Mouse (Mus musculus) hindbrain, embryonic 16.5 days (tissue): ENCODE results near the gene Babam2. TPM values are rescaled to one million over a fixed set of nuclear protein-coding genes. Genes with fewer than 3 reads are reported as not detected.

ENCODE experiments used
- ATAC-seq: fragments of 200-750 bp; cut with Nextera tagmentation; 2 replicates; pipeline ENCODE4 v1.8.0; 2017; ENCODE audit warnings: moderate TSS enrichment, moderate library complexity
- H3K27ac ChIP-seq: fragments of 300-500 bp; sonication (generic); 2 replicates; pipeline ENCODE4 v1.5.1; 2014; ENCODE audit warnings: low read depth, mild to moderate bottlenecking, control low read depth, low read length, moderate library complexity
- H3K27me3 ChIP-seq: fragments of 300-500 bp; sonication (generic); replicated peaks from 2 replicates; pipeline ENCODE4 v1.6.1; 2014; ENCODE audit warnings: low read length; ENCODE audit not compliant: control insufficient read depth, insufficient read depth
- H3K36me3 ChIP-seq: fragments of 300-500 bp; sonication (generic); 2 replicates; pipeline ENCODE4 v1.6.1; 2014; ENCODE audit warnings: mild to moderate bottlenecking, low read length, moderate library complexity, mixed read lengths; ENCODE audit not compliant: control insufficient read depth, insufficient read depth
- H3K4me1 ChIP-seq: fragments of 300-500 bp; sonication (generic); 2 replicates; pipeline ENCODE4 v1.6.1; 2014; ENCODE audit warnings: low read depth, low read length; ENCODE audit not compliant: control insufficient read depth, insufficient read depth
- H3K4me2 ChIP-seq: fragments of 300-500 bp; sonication (generic); 2 replicates; pipeline ENCODE4 v1.6.1; 2014; ENCODE audit warnings: mild to moderate bottlenecking, low read length, control low read depth, moderate library complexity
- H3K4me3 ChIP-seq: fragments of 300-500 bp; sonication (generic); 2 replicates; pipeline ENCODE4 v1.5.1; 2014; ENCODE audit warnings: mild to moderate bottlenecking, low read length, control low read depth, moderate library complexity
- H3K9ac ChIP-seq: fragments of 300-500 bp; sonication (generic); 2 replicates; pipeline ENCODE4 v1.6.1; 2014; ENCODE audit warnings: low read depth, mild to moderate bottlenecking, control low read depth, low read length, moderate library complexity
- H3K9me3 ChIP-seq: fragments of 300-500 bp; sonication (generic); 2 replicates; pipeline ENCODE4 v1.6.1; 2014; ENCODE audit warnings: mild to moderate bottlenecking, low read length, moderate library complexity; ENCODE audit not compliant: control insufficient read depth
- WGBS: fragments of 180-500 bp; shearing (Covaris S2); extraction: QIAGEN DNeasy Blood & Tissue Kit; methylation state at CpG from one replicate; pipeline ENCODE4 v1.1.7; 2014; 5-methylcytosine and 5-hydroxymethylcytosine counted together
- polyA plus RNA-seq: library from polyadenylated mRNA; unstranded; fragments of >200 nt; fragmentation: Nextera tagmentation; extraction: Ambion mirVana; gene quantifications from 2 replicates; pipeline ENCODE4 v1.2.1, GENCODE M21; 2015

Babam2 gene
- polyA plus RNA-seq, 1 experiment from 2014 or later: 49.0 TPM

DNA sequence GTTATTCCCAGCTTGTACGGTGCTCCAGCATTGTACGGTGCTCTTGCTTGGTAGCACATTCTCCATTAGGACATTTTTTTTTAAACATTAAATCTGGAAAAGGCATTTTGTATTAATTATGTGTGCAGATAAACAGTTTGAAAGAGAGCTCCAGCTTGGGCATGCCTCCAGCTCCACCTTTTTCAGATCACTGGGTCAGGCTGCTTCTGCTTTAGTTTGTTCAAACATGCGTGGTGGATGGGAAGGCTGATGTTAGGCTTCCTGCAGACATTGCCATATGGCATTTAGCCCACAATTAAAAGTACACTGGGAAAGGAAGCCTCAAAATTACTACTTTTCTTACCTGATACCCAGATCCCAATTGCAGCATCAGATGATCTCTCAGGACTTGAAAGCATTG, 310.9 kb downstream of the Babam2 start:
- Histone ChIP-seq H3K4me1 (no peaks in the 10 kb centered on the region), H3K36me3 (no peaks in the 10 kb centered on the region), H3K27ac (no peak overlapping the region), H3K4me2 (no peak overlapping the region), H3K9me3 (no peaks in the 10 kb centered on the region), H3K9ac (no peak overlapping the region), H3K4me3 (no peak overlapping the region), H3K27me3 (no peaks in the 10 kb centered on the region)
- no peak for ATAC-seq
- 84% methylated on average over 3 of the region's 3 CpGs for WGBS

DNA sequence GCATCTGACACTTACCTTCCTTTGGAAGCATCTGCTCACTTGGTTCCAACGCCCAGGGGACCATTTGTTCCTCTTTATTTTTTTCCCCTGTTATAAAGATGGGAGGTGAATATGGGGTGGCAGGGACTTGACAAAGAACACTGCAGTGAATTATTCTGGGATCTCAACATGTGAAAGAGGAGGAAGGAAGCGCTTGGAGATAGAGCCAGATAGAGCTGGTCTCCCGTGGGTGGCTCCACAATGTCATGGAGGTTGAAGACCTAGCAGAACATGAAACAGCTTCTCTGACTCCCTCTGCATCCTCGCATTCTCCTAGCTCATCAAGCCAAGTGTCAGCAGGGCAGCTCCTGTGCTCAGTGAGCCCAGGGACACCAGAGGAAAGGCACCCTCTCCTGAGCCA, 312.6 kb downstream of the Babam2 start:
- no peaks in the 10 kb centered on the region for H3K36me3 ChIP-seq
- no peak overlapping the region for H3K4me2 ChIP-seq
- H3K27ac ChIP-seq: no peak overlapping the region
- 79% methylated on average over 4 of the region's 4 CpGs for WGBS
- H3K9ac ChIP-seq: no peak overlapping the region
- no peak for ATAC-seq
- H3K4me3 ChIP-seq: no peak overlapping the region
- H3K27me3 ChIP-seq: no peaks in the 10 kb centered on the region
- no peaks in the 10 kb centered on the region for H3K4me1 ChIP-seq
- H3K9me3 ChIP-seq: no peaks in the 10 kb centered on the region

DNA sequence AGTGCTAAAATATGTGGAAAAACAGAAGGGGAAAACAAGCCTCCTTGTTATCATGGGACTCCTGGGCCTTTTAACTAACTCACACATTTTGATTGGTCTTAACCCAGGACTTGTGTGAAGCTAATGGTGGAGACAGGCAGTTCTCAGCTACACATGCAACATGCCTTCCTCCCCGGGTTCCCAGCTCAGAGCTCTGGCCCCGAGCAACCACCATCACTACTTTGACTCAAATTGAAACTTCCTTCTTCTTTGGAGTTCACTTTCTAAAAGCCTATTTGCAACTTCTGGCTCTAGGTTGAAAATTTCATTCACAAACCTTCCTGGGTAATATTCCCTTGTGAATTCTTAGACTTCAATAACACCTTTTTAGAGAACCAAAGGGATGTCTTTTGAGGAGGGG, 315.6 kb downstream of the Babam2 start:
- Histone ChIP-seq H3K27ac (no peak overlapping the region), H3K4me3 (no peak overlapping the region), H3K9me3 (no peaks in the 10 kb centered on the region), H3K4me1 (no peaks in the 10 kb centered on the region), H3K36me3 (no peaks in the 10 kb centered on the region), H3K9ac (no peak overlapping the region), H3K27me3 (no peaks in the 10 kb centered on the region), H3K4me2 (no peak overlapping the region)
- 95% methylated on average over 2 of the region's 2 CpGs for WGBS
- ATAC-seq: no peak

DNA sequence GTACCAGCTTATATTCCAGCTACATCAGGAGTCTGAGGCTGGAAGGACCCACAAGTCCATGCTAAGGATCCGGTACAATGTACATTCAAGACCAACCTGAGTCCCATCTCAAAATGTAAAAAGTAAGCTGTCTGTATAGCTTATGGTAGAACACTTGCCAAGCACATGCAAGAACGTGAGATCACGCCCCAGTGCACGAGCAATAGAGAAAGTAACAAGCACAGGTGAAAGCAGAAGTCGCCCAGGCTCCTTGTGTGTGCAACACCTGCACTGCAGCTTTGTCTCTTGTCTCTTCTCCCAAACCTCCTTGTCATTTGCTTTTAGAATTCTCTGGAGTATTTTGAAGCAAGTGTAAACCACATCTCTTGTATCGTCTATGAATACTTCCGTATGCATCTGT, 317.3 kb downstream of the Babam2 start:
- no peak overlapping the region for H3K9ac ChIP-seq
- no peaks in the 10 kb centered on the region for H3K4me1 ChIP-seq
- no peak overlapping the region for H3K4me3 ChIP-seq
- 96% methylated on average over 7 of the region's 7 CpGs for WGBS
- H3K27ac ChIP-seq: no peak overlapping the region
- no peaks in the 10 kb centered on the region for H3K9me3 ChIP-seq
- no peak for ATAC-seq
- no peaks in the 10 kb centered on the region for H3K27me3 ChIP-seq
- no peak overlapping the region for H3K4me2 ChIP-seq
- H3K36me3 ChIP-seq: no peaks in the 10 kb centered on the region

DNA sequence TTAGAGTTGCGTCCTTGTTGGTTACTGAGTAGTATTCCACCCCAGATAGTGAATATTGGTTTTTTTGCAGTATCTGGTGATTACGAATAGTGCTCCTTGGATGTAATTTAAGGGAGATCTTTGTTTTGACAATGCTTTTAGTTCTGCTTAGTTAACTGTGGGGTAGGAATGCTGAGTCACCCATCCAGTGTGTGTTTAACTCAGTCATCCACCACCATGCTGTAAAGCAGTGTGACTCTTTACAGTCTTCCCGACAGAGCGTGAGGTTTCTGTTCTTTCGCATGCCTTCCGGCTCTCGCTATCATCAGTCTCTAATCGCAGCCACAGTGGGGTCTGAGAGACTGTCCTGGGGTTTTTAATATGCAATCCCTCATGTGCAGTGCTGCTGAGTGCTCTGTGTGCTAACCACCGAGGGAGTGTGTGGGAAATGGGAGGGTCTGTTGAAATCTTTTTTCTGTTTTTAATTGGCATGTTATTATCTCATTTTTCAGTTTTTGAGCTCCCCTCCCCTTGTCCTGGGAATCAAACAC, 318.5 kb downstream of the Babam2 start:
- no peaks in the 10 kb centered on the region for H3K36me3 ChIP-seq
- H3K27ac ChIP-seq: no peak overlapping the region
- no peak overlapping the region for H3K4me2 ChIP-seq
- H3K27me3 ChIP-seq: no peaks in the 10 kb centered on the region
- H3K9me3 ChIP-seq: no peaks in the 10 kb centered on the region
- H3K9ac ChIP-seq: no peak overlapping the region
- ATAC-seq: no peak
- no peak overlapping the region for H3K4me3 ChIP-seq
- WGBS: 64% methylated on average over 9 of the region's 9 CpGs
- no peaks in the 10 kb centered on the region for H3K4me1 ChIP-seq

DNA sequence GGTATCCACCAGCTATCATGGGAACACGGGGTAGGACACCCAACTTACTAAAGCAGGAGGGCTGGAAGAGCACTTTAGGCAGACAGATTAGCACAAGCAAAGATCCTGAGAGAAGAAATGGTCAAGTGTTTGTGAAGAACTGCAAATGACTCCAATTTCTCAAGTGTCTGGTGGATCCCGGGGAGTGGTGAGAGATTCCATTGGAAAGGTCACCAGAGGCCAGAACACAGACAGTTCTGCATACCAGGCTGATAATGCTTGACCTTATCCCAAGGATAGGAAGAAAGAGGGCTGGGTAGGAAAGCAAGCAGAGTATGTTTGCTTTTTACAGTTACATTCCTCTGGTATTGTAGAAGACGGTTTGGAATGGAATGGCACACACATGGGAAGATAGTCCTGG, 320.2 kb downstream of the Babam2 start:
- Histone ChIP-seq H3K4me2 (no peak overlapping the region), H3K27me3 (no peaks in the 10 kb centered on the region), H3K27ac (no peak overlapping the region), H3K36me3 (no peaks in the 10 kb centered on the region), H3K4me1 (no peaks in the 10 kb centered on the region), H3K9me3 (no peaks in the 10 kb centered on the region), H3K4me3 (no peak overlapping the region), H3K9ac (no peak overlapping the region)
- ATAC-seq: no peak
- WGBS: 85% methylated on average over 3 of the region's 3 CpGs

DNA sequence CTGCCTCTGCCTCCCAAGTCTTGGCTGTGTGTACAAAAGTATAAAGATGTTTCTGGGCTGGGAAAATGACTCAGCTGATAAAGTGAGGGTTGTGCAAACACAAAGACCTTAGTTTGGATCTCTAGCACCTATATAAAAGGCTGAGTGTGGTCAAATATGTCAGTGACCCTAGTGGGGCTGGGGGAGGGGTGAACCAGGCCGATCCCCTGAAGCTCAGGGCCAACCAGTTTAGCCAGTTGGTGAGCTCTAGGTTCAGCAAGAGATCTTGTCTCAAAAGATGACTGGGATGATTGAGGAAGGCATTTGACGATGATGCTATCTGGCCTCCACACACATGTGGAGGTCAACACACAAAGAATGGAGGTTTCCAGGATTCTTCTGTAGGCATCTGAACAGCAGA, 320.8 kb downstream of the Babam2 start:
- no peak overlapping the region for H3K9ac ChIP-seq
- H3K4me2 ChIP-seq: no peak overlapping the region
- no peaks in the 10 kb centered on the region for H3K36me3 ChIP-seq
- WGBS: 90% methylated on average over 2 of the region's 2 CpGs
- no peak overlapping the region for H3K27ac ChIP-seq
- H3K4me1 ChIP-seq: no peaks in the 10 kb centered on the region
- no peaks in the 10 kb centered on the region for H3K27me3 ChIP-seq
- no peak overlapping the region for H3K4me3 ChIP-seq
- no peaks in the 10 kb centered on the region for H3K9me3 ChIP-seq
- no peak for ATAC-seq

DNA sequence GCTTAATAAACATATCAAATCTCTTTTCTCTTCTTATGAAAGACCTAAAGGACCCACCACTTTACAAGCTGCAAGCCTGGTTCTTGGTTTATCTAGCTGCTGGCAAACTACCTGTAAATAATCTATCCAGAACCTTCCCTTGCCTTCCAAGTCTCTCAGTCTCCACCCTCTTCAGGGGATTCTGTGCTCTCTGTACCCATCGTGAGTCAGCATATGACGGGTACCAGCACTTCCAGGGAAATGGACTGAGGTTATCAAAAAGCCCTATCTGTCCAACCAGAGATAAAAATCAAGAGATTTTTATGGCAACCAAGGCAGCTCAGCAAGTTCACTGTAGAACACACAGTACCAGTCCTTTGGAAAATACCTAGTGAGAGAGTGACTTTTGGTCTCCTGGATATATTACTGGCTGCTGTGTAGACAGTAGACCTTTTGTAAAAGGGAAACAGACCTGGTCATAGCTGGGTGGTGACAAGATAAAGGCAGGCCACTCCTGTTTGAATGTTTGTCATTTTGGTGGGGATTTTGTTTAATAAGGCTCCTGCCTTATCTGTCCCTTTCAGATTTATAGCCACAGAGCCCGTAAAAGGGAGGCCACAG, 332.4 kb downstream of the Babam2 start:
- Histone ChIP-seq H3K36me3 (no peaks in the 10 kb centered on the region), H3K27me3 (no peaks in the 10 kb centered on the region), H3K9ac (no peak overlapping the region), H3K27ac (no peak overlapping the region), H3K4me2 (no peak overlapping the region), H3K4me1 (no peaks in the 10 kb centered on the region), H3K9me3 (no peaks in the 10 kb centered on the region), H3K4me3 (no peak overlapping the region)
- 94% methylated on average over 3 of the region's 3 CpGs for WGBS
- ATAC-seq: no peak

DNA sequence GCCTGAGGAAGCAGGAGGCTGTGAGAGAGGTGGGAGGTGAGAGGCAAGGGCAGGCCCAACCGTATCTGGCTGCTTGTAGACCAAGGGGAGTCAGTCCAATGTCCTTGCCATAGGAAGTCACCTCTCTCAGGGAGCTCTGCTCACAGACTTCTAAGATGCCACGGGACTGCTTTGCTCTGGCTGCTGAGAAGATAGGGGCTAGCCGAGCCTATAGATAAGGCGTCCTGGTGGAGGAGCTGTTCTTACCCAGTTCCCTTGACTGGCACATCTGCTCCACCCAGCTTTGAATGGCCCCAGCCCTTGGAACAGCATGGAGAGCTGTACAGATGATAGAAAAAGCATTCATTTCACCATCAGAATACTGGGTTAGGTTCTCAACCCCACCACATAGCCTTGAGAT, 335.7 kb downstream of the Babam2 start:
- WGBS: 76% methylated on average over 4 of the region's 4 CpGs
- Histone ChIP-seq H3K27ac (no peak overlapping the region), H3K4me1 (no peaks in the 10 kb centered on the region), H3K4me3 (no peak overlapping the region), H3K27me3 (no peaks in the 10 kb centered on the region), H3K9ac (no peak overlapping the region), H3K9me3 (no peaks in the 10 kb centered on the region), H3K4me2 (no peak overlapping the region), H3K36me3 (no peaks in the 10 kb centered on the region)
- ATAC-seq: no peak

DNA sequence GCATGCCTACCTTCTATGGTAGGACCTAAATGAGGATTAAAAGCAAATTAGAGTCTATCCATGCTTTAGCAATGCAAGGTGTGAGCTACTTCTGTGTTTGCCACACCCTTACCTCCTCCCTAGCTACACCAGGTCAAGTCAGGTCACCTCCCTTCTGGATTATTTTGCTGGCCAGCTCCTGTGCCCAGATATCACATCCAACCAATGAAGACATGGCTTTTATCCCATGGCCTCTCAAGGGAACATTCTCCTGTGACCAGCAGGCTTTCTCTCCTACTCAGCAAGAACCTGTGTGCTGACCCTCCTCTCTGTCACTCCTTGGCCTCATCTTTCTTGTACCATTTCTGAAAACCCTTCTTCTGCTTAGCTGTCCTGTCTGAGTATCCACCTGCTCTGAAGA, 336.1 kb downstream of the Babam2 start:
- Histone ChIP-seq H3K4me2 (no peak overlapping the region), H3K4me1 (no peaks in the 10 kb centered on the region), H3K27ac (no peak overlapping the region), H3K36me3 (no peaks in the 10 kb centered on the region), H3K4me3 (no peak overlapping the region), H3K9me3 (no peaks in the 10 kb centered on the region), H3K27me3 (no peaks in the 10 kb centered on the region), H3K9ac (no peak overlapping the region)
- no peak for ATAC-seq
